Mouse (Mus musculus): ENCODE results near the gene Nr6a1. TPM values are rescaled to one million over a fixed set of nuclear protein-coding genes. Genes with fewer than 3 reads are reported as not detected.

The Nr6a1 gene
- polyA plus RNA-seq, 1 experiment, result 0.74 TPM

DNA sequence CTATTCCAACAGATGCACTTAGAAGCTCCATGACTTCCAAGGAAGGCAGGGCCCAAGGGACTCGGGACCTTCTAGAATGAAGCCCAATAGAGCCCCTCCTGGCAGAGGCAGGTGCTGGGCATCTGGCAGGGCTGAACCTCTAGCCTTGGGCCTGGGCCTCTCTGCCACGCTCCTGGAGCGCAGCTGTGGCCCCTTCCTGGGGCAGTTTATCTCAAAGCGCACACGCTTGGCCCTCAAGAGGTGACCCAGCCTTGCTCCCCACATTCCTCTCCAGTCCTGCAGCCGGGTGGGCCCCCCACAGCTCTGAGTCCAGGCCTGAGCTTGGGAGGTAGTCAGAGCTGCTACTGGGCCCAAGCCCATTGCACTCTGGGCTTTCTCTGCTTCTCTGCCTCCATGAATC is 208.1 kb downstream of the Nr6a1 start:
- Histone ChIP-seq H3K36me3 (ENCODE audit: control insufficient read depth, insufficient read depth) (no peaks in the 10 kb centered on the region), H3K4me3 (ENCODE audit: insufficient read depth, poor library complexity, severe bottlenecking) (no peak overlapping the region), H3ac (ENCODE audit: control insufficient read depth, insufficient read length, low read depth) (no peak overlapping the region), H3K79me3 (ENCODE audit: low read depth) (no peaks in the 10 kb centered on the region), H3K27me3 (ENCODE audit: control insufficient read depth, insufficient read depth, insufficient read length) (no peaks in the 10 kb centered on the region), H3K79me2 (ENCODE audit: control insufficient read depth, insufficient read depth) (no peaks in the 10 kb centered on the region)
- TF ChIP-seq FOSL1 (IDR thresholded peaks at IDR 0.05; ENCODE audit: insufficient read depth, low read length, poor library complexity, severe bottlenecking) (no peak), CTCF (IDR thresholded peaks at IDR 0.05; ENCODE audit: control insufficient read depth, insufficient read depth, insufficient read length) (no peak), MAX (IDR thresholded peaks at IDR 0.05) (no peak), MYOD1 (IDR thresholded peaks at IDR 0.05; ENCODE audit: control insufficient read depth, insufficient read length, low read depth) (no peak)

DNA sequence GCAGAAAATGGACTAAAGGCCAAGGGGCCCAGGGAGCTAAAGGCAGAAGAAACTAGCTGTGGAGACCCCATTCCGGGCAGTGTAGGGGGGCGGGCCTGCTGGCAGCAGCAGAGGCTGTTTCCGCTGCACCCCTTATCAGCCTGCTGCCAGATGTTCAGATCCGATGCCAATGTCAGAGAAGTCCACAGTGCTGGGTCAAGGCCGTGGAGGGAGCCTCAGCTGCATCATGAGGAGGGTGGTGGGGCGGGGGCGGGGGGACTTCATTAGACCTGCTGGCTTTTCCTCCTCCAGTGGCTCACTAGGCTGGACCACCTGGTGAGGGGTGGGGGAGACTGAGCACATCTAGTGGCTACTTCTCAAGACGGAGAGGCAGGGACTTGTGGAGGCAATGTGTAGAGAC is 208.8 kb downstream of the Nr6a1 start:
- Histone ChIP-seq H3K79me2 (ENCODE audit: control insufficient read depth, insufficient read depth) (no peaks in the 10 kb centered on the region), H3K27me3 (ENCODE audit: control insufficient read depth, insufficient read depth, insufficient read length) (no peaks in the 10 kb centered on the region), H3K36me3 (ENCODE audit: control insufficient read depth, insufficient read depth) (no peaks in the 10 kb centered on the region), H3ac (ENCODE audit: control insufficient read depth, insufficient read length, low read depth) (no peak overlapping the region), H3K79me3 (ENCODE audit: low read depth) (no peaks in the 10 kb centered on the region), H3K4me3 (ENCODE audit: insufficient read depth, poor library complexity, severe bottlenecking) (no peak overlapping the region)
- TF ChIP-seq USF1 (IDR thresholded peaks at IDR 0.05; ENCODE audit: low read depth) (no peak), MAX (IDR thresholded peaks at IDR 0.05) (no peak)

DNA sequence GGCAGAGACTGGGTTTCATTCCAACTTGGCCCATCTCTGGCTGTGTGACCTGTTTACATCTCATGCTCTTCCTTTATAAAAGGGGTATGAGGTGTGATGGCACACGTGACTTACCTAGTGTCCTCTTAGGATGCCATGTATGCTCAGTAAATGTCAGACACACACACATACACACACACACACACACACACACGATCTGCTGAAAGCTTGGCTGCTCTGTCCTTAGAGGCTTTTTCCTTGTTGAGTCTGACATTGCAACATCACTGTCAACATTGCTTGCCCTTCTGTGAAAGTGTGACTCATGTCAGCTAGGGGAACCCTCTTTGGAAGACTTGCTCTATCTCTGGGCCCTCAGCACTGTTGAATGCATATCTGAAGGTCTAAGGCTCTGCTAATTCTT is 210.1 kb downstream of the Nr6a1 start:
- TF ChIP-seq MYOD1 (IDR thresholded peaks at IDR 0.05; ENCODE audit: control insufficient read depth, insufficient read length, low read depth) (no peak), CEBPB (IDR thresholded peaks at IDR 0.05; ENCODE audit: low read depth) (peak; percentile 48), FOSL1 (IDR thresholded peaks at IDR 0.05; ENCODE audit: insufficient read depth, low read length, poor library complexity, severe bottlenecking) (no peak), CTCF (IDR thresholded peaks at IDR 0.05; ENCODE audit: control insufficient read depth, insufficient read depth, insufficient read length) (no peak), MAX (IDR thresholded peaks at IDR 0.05) (no peak)
- Histone ChIP-seq H3K4me3 (ENCODE audit: insufficient read depth, poor library complexity, severe bottlenecking) (no peak overlapping the region), H3K27me3 (ENCODE audit: control insufficient read depth, insufficient read depth, insufficient read length) (no peaks in the 10 kb centered on the region), H3ac (ENCODE audit: control insufficient read depth, insufficient read length, low read depth) (no peak overlapping the region), H3K79me3 (ENCODE audit: low read depth) (no peaks in the 10 kb centered on the region), H3K79me2 (ENCODE audit: control insufficient read depth, insufficient read depth) (no peaks in the 10 kb centered on the region), H3K36me3 (ENCODE audit: control insufficient read depth, insufficient read depth) (no peaks in the 10 kb centered on the region)

DNA sequence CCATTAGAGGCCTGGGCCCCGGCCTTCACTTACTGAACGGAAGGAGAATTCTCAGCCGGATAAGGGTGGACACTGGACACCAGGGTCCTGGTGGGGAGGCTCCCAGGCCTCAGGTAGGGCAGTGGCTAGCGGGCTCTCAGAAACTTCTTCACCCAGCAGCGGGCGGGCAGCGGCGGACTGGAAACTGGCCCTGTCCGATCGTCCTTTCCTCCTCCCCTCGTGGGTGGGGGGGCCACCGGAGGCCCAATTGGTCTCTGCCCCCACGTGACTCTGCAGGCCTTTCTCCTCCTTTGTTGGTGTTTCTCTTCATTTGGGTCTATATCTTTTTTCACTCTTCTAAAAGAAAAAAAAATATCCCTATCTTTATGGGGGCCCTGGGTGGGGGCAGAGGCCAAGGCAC is 213.2 kb downstream of the Nr6a1 start, which contains the start of gene Nr5a1:
Gene Nr5a1 (minus strand): TSS at position 219 of the 400 bp plus-strand sequence.
- Histone ChIP-seq H3K79me2 (ENCODE audit: control insufficient read depth, insufficient read depth) (no peaks in the 10 kb centered on the region), H3K4me3 (ENCODE audit: insufficient read depth, poor library complexity, severe bottlenecking) (no peak within 1 kb of the TSS), H3ac (ENCODE audit: control insufficient read depth, insufficient read length, low read depth) (no peak within 1 kb of the TSS), H3K27me3 (ENCODE audit: control insufficient read depth, insufficient read depth, insufficient read length) (peaks cover 21% of the 10 kb centered on the region), H3K79me3 (ENCODE audit: low read depth) (no peaks in the 10 kb centered on the region), H3K36me3 (ENCODE audit: control insufficient read depth, insufficient read depth) (no peaks in the 10 kb centered on the region)
- TF ChIP-seq CTCF (IDR thresholded peaks at IDR 0.05; ENCODE audit: control insufficient read depth, insufficient read depth, insufficient read length), result no peak
- TF ChIP-seq MYOG (IDR thresholded peaks at IDR 0.05; ENCODE audit: control insufficient read depth, extremely low read depth, insufficient read length), result no peak
- TF ChIP-seq FOSL1 (IDR thresholded peaks at IDR 0.05; ENCODE audit: insufficient read depth, low read length, poor library complexity, severe bottlenecking), result no peak
- TF ChIP-seq MAX (IDR thresholded peaks at IDR 0.05), result no peak
- no peak for TF ChIP-seq CEBPB (IDR thresholded peaks at IDR 0.05; ENCODE audit: low read depth)

DNA sequence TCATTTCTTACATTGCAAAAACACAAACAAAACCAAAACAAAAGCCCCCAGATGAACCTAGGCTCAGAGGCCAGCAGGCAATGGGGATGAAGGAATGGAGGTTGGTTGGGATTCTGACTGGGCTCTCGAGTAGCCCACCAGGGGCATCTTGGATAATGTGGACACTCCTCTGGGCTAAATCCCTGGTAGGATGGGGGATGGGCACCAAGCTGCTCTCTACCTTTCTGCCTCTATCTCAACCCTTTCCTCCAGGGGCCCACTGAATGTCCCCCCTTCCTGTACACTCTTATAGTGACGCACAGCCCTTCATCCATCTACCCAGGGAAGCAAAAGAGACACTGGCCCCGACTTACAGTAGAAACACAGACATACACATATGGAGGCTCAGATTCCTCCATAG is 213.9 kb downstream of the Nr6a1 start:
- Histone ChIP-seq H3K4me3 (ENCODE audit: insufficient read depth, poor library complexity, severe bottlenecking) (no peak overlapping the region), H3K27me3 (ENCODE audit: control insufficient read depth, insufficient read depth, insufficient read length) (peaks cover 29% of the 10 kb centered on the region), H3K79me2 (ENCODE audit: control insufficient read depth, insufficient read depth) (no peaks in the 10 kb centered on the region), H3ac (ENCODE audit: control insufficient read depth, insufficient read length, low read depth) (no peak overlapping the region), H3K79me3 (ENCODE audit: low read depth) (no peaks in the 10 kb centered on the region), H3K36me3 (ENCODE audit: control insufficient read depth, insufficient read depth) (no peaks in the 10 kb centered on the region)
- TF ChIP-seq FOSL1 (IDR thresholded peaks at IDR 0.05; ENCODE audit: insufficient read depth, low read length, poor library complexity, severe bottlenecking) (no peak), MAX (IDR thresholded peaks at IDR 0.05) (no peak), USF1 (IDR thresholded peaks at IDR 0.05; ENCODE audit: low read depth) (no peak), MYOG (IDR thresholded peaks at IDR 0.05; ENCODE audit: control insufficient read depth, extremely low read depth, insufficient read length) (no peak), CEBPB (IDR thresholded peaks at IDR 0.05; ENCODE audit: low read depth) (no peak), MYOD1 (IDR thresholded peaks at IDR 0.05; ENCODE audit: control insufficient read depth, insufficient read length, low read depth) (no peak), CTCF (IDR thresholded peaks at IDR 0.05; ENCODE audit: control insufficient read depth, insufficient read depth, insufficient read length) (no peak)

DNA sequence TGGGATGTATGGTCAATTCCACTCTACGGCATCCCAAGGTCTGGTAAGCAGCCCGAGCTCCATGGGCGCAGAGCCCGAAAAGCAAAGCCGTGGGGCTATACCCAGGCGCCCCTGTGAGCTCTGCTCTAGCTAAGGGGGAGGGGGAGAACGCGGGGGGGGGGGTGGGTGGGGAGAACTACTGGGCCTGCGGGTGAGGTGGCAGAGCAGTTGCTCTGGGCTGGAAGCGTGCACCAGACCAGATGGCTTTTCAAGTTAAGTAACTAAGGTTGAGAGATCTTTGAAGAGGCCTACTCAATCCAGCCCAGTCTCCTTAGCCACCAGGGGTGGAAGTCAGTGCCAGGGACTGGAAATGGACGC is 214.7 kb downstream of the Nr6a1 start:
- no peaks in the 10 kb centered on the region for H3K79me2 ChIP-seq (ENCODE audit: control insufficient read depth, insufficient read depth)
- no peak overlapping the region for H3K4me3 ChIP-seq (ENCODE audit: insufficient read depth, poor library complexity, severe bottlenecking)
- H3K79me3 ChIP-seq (ENCODE audit: low read depth), result no peaks in the 10 kb centered on the region
- H3K36me3 ChIP-seq (ENCODE audit: control insufficient read depth, insufficient read depth), result no peaks in the 10 kb centered on the region
- TF ChIP-seq MAX (IDR thresholded peaks at IDR 0.05) (no peak), CEBPB (IDR thresholded peaks at IDR 0.05; ENCODE audit: low read depth) (no peak), MYOG (IDR thresholded peaks at IDR 0.05; ENCODE audit: control insufficient read depth, extremely low read depth, insufficient read length) (no peak), FOSL1 (IDR thresholded peaks at IDR 0.05; ENCODE audit: insufficient read depth, low read length, poor library complexity, severe bottlenecking) (no peak), CTCF (IDR thresholded peaks at IDR 0.05; ENCODE audit: control insufficient read depth, insufficient read depth, insufficient read length) (no peak), MYOD1 (IDR thresholded peaks at IDR 0.05; ENCODE audit: control insufficient read depth, insufficient read length, low read depth) (no peak)
- H3K27me3 ChIP-seq (ENCODE audit: control insufficient read depth, insufficient read depth, insufficient read length), result peaks cover 37% of the 10 kb centered on the region
- no peak overlapping the region for H3ac ChIP-seq (ENCODE audit: control insufficient read depth, insufficient read length, low read depth)
